Mouse (Mus musculus): ENCODE results near the gene Frmpd3. TPM values are rescaled to one million over a fixed set of nuclear protein-coding genes. Genes with fewer than 3 reads are reported as not detected.
A peak's percentile ranks its signal among the peaks of the same experiment; 100 is the strongest.
"Not testable (repeated sequence)": the region's sequence is repeated elsewhere in the genome, so short reads cannot be mapped to it uniquely, and the experiment has no call there.

Gene Frmpd3
- 2.9 and 5.0 TPM in 2 replicates for polyA plus RNA-seq (2015; fragmentation: Nextera tagmentation; extraction: Ambion mirVana)

DNA sequence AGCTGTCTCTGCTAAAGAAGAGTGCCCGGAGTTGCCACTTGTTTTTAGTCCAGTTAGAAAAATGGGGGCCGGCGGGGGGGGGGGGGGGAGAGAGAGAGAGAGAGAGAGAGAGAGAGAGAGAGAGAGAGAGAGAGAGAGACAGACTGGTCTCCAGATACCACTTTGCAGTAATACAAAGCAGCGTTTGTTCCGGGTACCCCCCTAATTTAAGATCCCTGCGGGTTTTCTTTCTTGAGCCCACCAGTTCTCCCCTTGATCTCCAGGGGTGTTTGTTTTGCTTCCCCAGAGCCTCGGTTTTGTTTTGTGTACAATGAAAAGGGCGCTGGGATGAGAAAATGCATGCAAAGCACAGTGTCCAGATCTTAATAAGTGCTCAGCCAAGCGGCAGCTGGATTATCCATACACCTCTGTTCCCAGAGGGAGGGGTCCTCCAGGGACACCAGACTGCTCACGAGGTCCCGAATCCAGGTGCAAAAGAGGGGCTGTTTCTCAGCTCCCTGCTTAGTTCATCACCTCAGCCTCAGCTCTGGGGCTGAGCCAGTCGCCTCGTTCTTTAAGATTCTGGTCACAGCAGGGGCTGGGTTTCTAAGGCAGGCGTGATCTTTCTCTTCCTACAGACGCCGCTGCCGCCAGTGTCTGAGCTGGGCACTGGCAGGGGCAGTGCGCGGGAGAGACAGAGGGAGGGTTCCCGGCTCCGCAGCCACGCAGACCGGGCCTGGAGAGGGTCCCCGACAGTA, at the start of gene Frmpd3:
Gene Frmpd3 (plus strand): TSS at position 608 of the 737 bp plus-strand sequence.
- Histone ChIP-seq H3K4me3 (peak within 1 kb of the TSS; percentile 41), H3K36me3 (no peaks in the 10 kb centered on the region), H3K27ac (replicated peaks) (peak within 1 kb of the TSS; percentile 53), H3K27me3 (peaks cover 25% of the 10 kb centered on the region), H3K4me2 (peak within 1 kb of the TSS; percentile 70), H3K9me3 (no peaks in the 10 kb centered on the region), H3K9ac (peak within 1 kb of the TSS; percentile 37), H3K4me1 (replicated peaks) (no peaks in the 10 kb centered on the region)
- ATAC-seq (ENCODE audit: low FRiP score, low read depth): peak; percentile 90
- 19% methylated on average over 23 of the region's 24 CpGs for WGBS

DNA sequence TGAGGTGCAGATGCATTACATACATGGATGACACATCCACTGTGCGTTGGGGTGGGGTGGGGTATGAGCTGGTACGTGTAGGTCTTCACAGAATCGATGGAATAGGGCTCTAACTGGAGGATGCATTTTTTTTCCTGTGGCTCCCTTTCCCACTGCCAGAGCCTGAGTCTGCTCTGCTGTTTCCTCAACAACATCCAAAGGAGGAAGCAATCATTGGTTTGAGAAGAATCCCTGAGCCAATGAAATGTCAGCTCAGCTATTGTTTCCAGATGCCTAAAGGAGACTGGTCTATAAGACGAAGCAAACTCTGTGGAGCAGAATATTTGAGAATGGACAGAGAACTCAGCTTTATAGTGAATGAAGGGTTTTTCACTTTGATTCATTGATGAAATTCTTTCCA, 38.3 kb upstream of the Frmpd3 start:
- ATAC-seq (ENCODE audit: low FRiP score, low read depth): peak; percentile 51; the same call in 1 of the 2 replicates
- WGBS: 63% methylated on average over 4 of the region's 4 CpGs
- Histone ChIP-seq H3K4me2 (no peak overlapping the region), H3K27me3 (peaks cover 3% of the 10 kb centered on the region; the same call in 1 of the 2 replicates), H3K4me1 (replicated peaks) (no peaks in the 10 kb centered on the region), H3K4me3 (no peak overlapping the region), H3K27ac (replicated peaks) (no peak overlapping the region), H3K36me3 (no peaks in the 10 kb centered on the region), H3K9ac (no peak overlapping the region), H3K9me3 (no peaks in the 10 kb centered on the region)

DNA sequence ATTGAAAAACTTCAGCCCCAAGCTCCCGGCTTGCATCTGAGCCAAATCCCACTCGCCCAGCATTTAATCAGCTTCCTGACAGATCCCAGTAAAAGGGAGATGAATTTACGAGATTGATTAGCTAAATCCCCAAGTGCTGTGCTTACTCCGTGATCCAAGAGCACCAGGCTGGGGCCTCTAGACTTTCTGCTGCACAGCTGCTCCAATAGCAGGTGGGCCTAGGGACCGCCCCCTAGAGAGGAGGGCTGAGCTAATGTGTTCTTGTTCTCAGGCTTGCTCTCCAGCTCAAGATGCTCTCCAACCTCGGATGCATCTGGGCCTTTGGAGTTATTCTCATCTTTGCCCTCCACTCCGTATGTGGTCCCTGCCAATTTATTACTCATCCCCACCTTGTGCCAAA, 36.4 kb upstream of the Frmpd3 start:
- no peaks in the 10 kb centered on the region for H3K4me1 ChIP-seq (replicated peaks)
- H3K9me3 ChIP-seq: no peaks in the 10 kb centered on the region
- H3K9ac ChIP-seq: no peak overlapping the region
- no peak overlapping the region for H3K27ac ChIP-seq (replicated peaks)
- 52% methylated on average over 7 of the region's 7 CpGs for WGBS
- no peak overlapping the region for H3K4me3 ChIP-seq
- no peak overlapping the region for H3K4me2 ChIP-seq
- H3K27me3 ChIP-seq: peaks cover 3% of the 10 kb centered on the region; the same call in 1 of the 2 replicates
- no peak for ATAC-seq (ENCODE audit: low FRiP score, low read depth)
- no peaks in the 10 kb centered on the region for H3K36me3 ChIP-seq

DNA sequence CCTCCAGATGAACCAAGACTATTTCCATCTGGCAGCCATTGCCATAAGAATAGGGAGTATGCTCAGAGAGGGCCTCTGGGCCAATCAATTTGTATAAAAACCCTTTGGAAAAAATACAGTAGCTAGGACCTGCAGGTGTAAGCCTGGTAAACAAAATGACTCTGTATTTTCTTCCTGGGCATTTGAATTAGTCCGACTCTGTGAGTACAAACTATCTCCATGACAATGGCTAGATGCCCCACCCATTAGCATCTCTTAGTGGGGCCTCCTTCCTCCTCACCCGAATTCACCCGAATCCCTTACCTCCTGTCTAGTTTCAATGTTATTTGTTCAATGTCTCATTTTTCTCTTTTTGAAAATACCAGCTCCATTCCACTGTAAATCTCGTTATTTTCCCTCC, 24.1 kb upstream of the Frmpd3 start:
- Histone ChIP-seq H3K27ac (replicated peaks) (no peak overlapping the region), H3K9me3 (no peaks in the 10 kb centered on the region), H3K27me3 (no peaks in the 10 kb centered on the region), H3K36me3 (no peaks in the 10 kb centered on the region), H3K4me1 (replicated peaks) (no peaks in the 10 kb centered on the region), H3K4me2 (no peak overlapping the region), H3K4me3 (no peak overlapping the region), H3K9ac (no peak overlapping the region)
- WGBS: 73% methylated on average over 4 of the region's 4 CpGs
- no peak for ATAC-seq (ENCODE audit: low FRiP score, low read depth)

DNA sequence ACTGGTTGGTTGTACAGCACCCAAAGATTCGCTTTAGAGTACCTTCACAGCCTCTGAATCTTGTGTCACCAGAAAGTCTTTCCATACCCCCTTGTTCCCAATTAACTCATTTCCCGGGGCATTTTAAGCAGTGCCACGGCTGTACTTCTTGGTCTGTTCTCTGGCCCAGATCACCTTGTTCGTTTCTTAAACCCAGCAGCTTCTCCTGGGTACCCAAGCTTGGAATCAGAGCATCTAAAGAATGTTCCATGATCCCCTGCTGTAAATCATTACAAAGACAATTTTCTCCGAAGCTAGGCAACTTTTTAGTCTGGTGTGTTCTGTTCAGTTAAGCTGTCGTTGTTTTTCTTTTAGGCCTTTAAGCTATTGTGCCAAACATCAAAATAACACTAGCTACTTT, 22.9 kb upstream of the Frmpd3 start:
- no peak for ATAC-seq (ENCODE audit: low FRiP score, low read depth)
- no peak overlapping the region for H3K4me3 ChIP-seq
- H3K4me2 ChIP-seq: no peak overlapping the region
- H3K36me3 ChIP-seq: no peaks in the 10 kb centered on the region
- H3K4me1 ChIP-seq (replicated peaks): no peaks in the 10 kb centered on the region
- H3K27ac ChIP-seq (replicated peaks): no peak overlapping the region
- H3K27me3 ChIP-seq: no peaks in the 10 kb centered on the region
- no peaks in the 10 kb centered on the region for H3K9me3 ChIP-seq
- 70% methylated on average over 6 of the region's 6 CpGs for WGBS
- no peak overlapping the region for H3K9ac ChIP-seq

DNA sequence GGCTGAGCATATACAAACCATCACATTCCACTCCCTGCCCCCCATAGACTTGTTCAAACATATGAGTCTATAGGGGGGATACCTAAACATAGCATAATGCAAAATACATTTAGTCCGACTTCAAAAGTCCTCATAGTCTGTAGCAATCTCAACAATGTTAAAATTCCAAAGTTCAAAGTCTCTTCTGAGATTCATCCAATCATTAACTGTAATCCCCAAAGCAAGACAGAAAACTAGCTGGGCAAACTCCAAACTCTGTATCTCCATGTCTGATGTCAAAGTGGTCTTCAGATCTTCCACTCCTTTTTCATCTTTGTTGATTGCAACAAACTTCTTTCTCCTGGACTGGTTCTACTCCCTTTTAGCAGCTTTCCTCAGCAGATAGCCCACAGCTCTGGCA, 21.4 kb upstream of the Frmpd3 start:
- H3K4me2 ChIP-seq; H3K9me3 ChIP-seq; H3K4me3 ChIP-seq; H3K27ac ChIP-seq (replicated peaks); H3K27me3 ChIP-seq; H3K4me1 ChIP-seq (replicated peaks); H3K9ac ChIP-seq; ATAC-seq (ENCODE audit: low FRiP score, low read depth); H3K36me3 ChIP-seq: not testable (repeated sequence)
- WGBS: 97% methylated on average over 1 of the region's 1 CpGs

DNA sequence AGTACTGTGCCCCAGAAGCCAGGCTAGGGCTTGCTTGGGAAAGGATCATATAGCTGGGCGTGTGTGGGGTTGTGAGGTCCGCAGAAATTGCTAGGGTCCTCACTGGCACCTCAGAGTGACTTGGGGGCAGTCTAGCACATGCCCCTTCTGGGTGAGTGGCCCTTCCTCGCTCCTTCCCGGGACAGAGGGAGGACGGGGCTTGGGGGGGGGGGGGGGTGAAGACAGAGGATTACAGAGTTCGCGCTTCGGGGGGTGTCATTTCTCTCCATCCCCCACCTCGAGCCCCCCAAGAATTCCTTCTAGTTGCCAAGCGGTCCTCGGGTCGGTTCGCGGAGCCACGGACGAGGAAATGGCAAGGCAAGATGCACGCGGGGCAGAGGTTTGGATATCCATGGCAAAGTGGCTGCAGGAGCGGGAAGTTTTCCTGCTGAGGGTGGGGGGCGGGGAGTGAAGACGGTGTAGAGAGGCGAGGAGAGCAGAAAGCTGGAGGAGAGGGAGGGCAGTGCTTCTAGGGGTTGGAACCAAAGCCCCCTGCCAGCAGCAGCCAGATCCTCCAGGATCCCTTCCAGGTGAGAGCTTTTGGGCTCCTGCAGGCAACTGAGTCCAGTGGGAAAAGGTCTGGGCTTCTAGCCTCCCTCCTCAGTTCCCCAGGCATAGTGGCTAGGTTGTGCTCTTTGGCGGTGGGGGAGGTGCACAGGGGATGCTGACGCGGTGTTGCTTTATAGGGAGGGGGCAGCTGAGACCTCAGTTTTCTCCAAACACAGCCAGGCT, 515 bp downstream of the Frmpd3 start:
- H3K4me2 ChIP-seq: peak overlapping the region; percentile 70
- H3K27me3 ChIP-seq: peaks cover 21% of the 10 kb centered on the region
- ATAC-seq (ENCODE audit: low FRiP score, low read depth): peak; percentile 57
- peak overlapping the region; percentile 53 for H3K27ac ChIP-seq (replicated peaks)
- no peaks in the 10 kb centered on the region for H3K36me3 ChIP-seq
- 20% methylated on average over 22 of the region's 25 CpGs for WGBS
- H3K4me3 ChIP-seq: peak overlapping the region; percentile 41
- no peaks in the 10 kb centered on the region for H3K9me3 ChIP-seq
- H3K9ac ChIP-seq: peak overlapping the region; percentile 37
- no peaks in the 10 kb centered on the region for H3K4me1 ChIP-seq (replicated peaks)

DNA sequence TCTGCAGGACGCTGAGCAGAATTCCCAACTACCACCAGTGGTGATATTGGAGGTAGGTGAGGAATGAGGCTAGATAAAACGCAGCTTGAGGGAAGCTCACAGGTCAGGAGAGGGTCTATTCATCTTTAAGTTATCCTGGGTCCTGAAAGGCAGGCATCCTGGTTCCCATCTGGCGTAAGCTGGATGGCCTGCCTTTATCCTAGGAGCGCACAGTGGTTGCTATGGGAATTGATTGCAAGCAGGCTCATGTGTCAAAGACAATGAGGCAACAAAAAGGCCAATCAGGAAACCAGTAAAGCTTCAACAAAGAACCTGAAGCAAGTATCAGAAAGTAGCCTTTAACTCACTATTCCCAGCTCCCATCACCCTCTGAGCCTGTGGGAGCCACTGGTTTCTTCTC, 33.6 kb downstream of the Frmpd3 start:
- H3K9ac ChIP-seq: no peak overlapping the region
- H3K4me2 ChIP-seq: no peak overlapping the region
- H3K27ac ChIP-seq (replicated peaks): no peak overlapping the region
- H3K9me3 ChIP-seq: no peaks in the 10 kb centered on the region
- no peaks in the 10 kb centered on the region for H3K36me3 ChIP-seq
- ATAC-seq (ENCODE audit: low FRiP score, low read depth): no peak
- H3K27me3 ChIP-seq: 0 out of 2 replicates have a peak, but pooled peaks cover 11% of the 10 kb centered on the region
- H3K4me3 ChIP-seq: no peak overlapping the region
- 0 out of 2 replicates have a peak, but pooled peaks cover 4% of the 10 kb centered on the region for H3K4me1 ChIP-seq (replicated peaks)
- 37% methylated on average over 4 of the region's 4 CpGs for WGBS

DNA sequence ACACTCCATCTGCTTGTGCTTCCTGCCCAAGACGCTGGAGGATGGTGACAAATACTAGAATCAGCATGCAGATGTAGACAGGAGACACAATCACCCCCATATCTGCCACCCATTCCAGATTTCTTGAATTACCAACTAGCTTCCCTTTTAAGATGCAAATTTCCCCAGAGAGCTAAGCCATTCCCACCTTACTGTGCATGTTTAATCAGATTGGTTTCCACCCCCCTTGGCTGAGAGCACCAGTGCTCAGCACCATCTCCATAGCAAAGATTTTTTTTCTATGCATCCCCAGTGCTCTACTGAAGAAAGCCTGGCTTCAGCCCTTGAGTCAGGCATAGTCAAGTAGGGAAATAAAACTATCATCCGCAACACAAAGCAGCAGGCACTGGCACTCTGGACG, 57.9 kb downstream of the Frmpd3 start:
- WGBS: 42% methylated on average over 3 of the region's 3 CpGs
- no peak overlapping the region for H3K4me3 ChIP-seq
- no peak overlapping the region for H3K4me2 ChIP-seq
- ATAC-seq (ENCODE audit: low FRiP score, low read depth): 0 out of 2 replicates have a peak, but pooled peaks have one; percentile 38
- H3K27me3 ChIP-seq: 0 out of 2 replicates have a peak, but pooled peaks cover 5% of the 10 kb centered on the region
- no peak overlapping the region for H3K9ac ChIP-seq
- H3K9me3 ChIP-seq: no peaks in the 10 kb centered on the region
- no peaks in the 10 kb centered on the region for H3K4me1 ChIP-seq (replicated peaks)
- 0 out of 2 replicates have a peak overlapping the region, but pooled peaks have one; percentile 25 for H3K27ac ChIP-seq (replicated peaks)
- H3K36me3 ChIP-seq: no peaks in the 10 kb centered on the region

DNA sequence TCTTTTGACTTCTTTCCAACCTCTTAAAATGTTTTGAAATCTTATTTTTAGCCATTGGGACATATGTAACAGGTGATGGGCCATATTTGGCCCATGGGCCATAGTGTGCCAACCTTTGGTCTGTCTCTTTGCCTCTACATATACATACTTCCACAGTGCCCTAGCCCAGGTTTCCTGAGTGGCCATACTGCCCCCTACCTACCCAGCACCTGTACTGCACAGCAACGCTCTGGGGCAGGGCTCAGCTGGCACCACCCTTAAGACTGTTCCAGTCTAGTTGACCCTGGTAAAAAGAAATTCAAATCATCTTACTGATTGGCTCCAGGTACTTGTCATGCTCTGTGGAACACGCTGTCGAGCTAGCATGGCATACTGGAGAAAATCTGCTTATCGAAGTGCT, 60.8 kb downstream of the Frmpd3 start:
- ATAC-seq (ENCODE audit: low FRiP score, low read depth): no peak

DNA sequence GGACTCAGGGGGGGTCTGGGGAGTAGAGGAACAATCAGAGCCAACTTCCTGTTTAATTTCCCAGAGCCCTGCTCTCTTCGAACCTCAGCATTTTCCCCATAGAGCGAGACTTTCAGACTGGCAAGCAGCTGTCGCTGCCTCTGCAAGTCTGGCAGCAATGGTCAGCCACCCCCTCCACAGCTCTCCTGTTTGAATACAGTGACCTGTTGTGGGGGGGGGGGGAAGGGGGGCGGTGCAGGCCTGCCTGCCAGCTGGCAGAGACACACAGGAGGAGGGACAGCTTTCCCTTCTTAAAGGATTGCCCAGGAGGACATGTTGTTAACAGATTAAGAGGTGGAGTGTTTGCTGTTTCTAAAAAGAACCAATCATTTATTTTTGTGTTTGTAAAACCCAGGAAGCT, 64.0 kb downstream of the Frmpd3 start:
- Histone ChIP-seq H3K4me3 (no peak overlapping the region), H3K27me3 (no peaks in the 10 kb centered on the region), H3K27ac (replicated peaks) (no peak overlapping the region), H3K9ac (no peak overlapping the region), H3K9me3 (no peaks in the 10 kb centered on the region), H3K4me1 (replicated peaks) (no peaks in the 10 kb centered on the region), H3K36me3 (no peaks in the 10 kb centered on the region), H3K4me2 (no peak overlapping the region)
- WGBS: 49% methylated on average over 4 of the region's 4 CpGs
- ATAC-seq (ENCODE audit: low FRiP score, low read depth): peak; percentile 69; the same call in 1 of the 2 replicates

More for the DNA sequence above, 60.8 kb downstream of the Frmpd3 start:
- no peaks in the 10 kb centered on the region for H3K9me3 ChIP-seq
- no peak overlapping the region for H3K27ac ChIP-seq (replicated peaks)
- WGBS: 57% methylated on average over 4 of the region's 4 CpGs
- no peak overlapping the region for H3K4me2 ChIP-seq
- H3K4me3 ChIP-seq: no peak overlapping the region
- no peaks in the 10 kb centered on the region for H3K36me3 ChIP-seq
- no peaks in the 10 kb centered on the region for H3K4me1 ChIP-seq (replicated peaks)
- 0 out of 2 replicates have a peak, but pooled peaks cover 5% of the 10 kb centered on the region for H3K27me3 ChIP-seq
- no peak overlapping the region for H3K9ac ChIP-seq

DNA sequence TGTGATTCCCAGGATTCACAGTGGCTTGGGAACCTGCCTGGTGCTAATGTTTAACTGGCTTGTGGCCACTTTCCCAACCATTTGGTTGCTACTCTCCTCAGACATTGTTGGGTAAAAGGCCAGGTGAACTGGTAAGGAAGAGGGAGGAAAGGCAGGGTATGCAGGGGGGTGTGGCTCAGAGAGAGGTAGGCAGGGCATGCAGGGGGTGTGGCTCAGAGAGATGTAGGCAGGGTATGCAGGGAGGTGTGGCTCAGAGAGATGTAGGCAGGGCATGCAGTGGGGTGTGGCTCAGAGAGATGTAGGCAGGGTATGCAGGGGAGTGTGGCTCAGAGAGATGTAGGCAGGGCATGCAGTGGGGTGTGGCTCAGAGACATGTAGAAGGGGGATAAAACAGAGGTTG, 64.4 kb downstream of the Frmpd3 start:
- no peaks in the 10 kb centered on the region for H3K9me3 ChIP-seq
- no peak overlapping the region for H3K27ac ChIP-seq (replicated peaks)
- no peak overlapping the region for H3K4me2 ChIP-seq
- H3K36me3 ChIP-seq: no peaks in the 10 kb centered on the region
- H3K4me1 ChIP-seq (replicated peaks): no peaks in the 10 kb centered on the region
- no peaks in the 10 kb centered on the region for H3K27me3 ChIP-seq
- no peak for ATAC-seq (ENCODE audit: low FRiP score, low read depth)
- H3K9ac ChIP-seq: no peak overlapping the region
- no peak overlapping the region for H3K4me3 ChIP-seq
